8 mouse cellular contexts compared by ENCODE assay signal in genomic region chr9:57940349-57940794, GRCm38 (mm10). TPM values are rescaled to one million over a fixed set of nuclear protein-coding genes. Genes with fewer than 3 reads are reported as not detected.
A peak's percentile ranks its signal among the peaks of the same experiment; 100 is the strongest.
DNase-seq lines count a peak whose midpoint lies in the region; ATAC-seq and TF ChIP-seq lines count a peak whose summit lies in the region.

No protein-coding gene starts in this region.

- H3K4me1 ChIP-seq in testis, adult 2 months (ENCODE audit: control insufficient read depth, insufficient read depth, low read length): peaks cover 8% of the 10 kb centered on the region
- H3K4me1 ChIP-seq in forebrain, embryonic 16.5 days (replicated peaks; ENCODE audit: control insufficient read depth, insufficient read depth, low read length): peaks cover 54% of the 10 kb centered on the region
- H3K4me1 ChIP-seq in midbrain, postnatal 0 days (ENCODE audit: insufficient read depth, low read length): peaks cover 4% of the 10 kb centered on the region

- H3K9me3 ChIP-seq in forebrain, embryonic 16.5 days (ENCODE audit: control insufficient read depth, low read length): no peaks in the 10 kb centered on the region
- no peaks in the 10 kb centered on the region for H3K9me3 ChIP-seq in midbrain, postnatal 0 days (ENCODE audit: low read length)

- peak overlapping the region; percentile 92 for H3K9ac ChIP-seq in forebrain, embryonic 16.5 days (replicated peaks; ENCODE audit: low read depth, low read length)
- peak overlapping the region; percentile 84 for H3K9ac ChIP-seq in midbrain, postnatal 0 days (replicated peaks; ENCODE audit: low read length, poor library complexity, severe bottlenecking)

- no peak for TF ChIP-seq CTCF in gastrocnemius, adult 2 months (IDR thresholded peaks at IDR 0.05)
- TF ChIP-seq CTCF in testis, adult 2 months (IDR thresholded peaks at IDR 0.05; ENCODE audit: control insufficient read depth, insufficient read depth, insufficient replicate concordance, low read depth, low read length): no peak
- no peak for TF ChIP-seq CTCF in midbrain, postnatal 0 days (IDR thresholded peaks at IDR 0.05)

- intact Hi-C loops in gastrocnemius, adult 2 months (cut with DNase I): loop anchor here (2.0 kb wide), 1 partner anchor 24 kb away; no protein-coding TSS in a partner anchor
- intact Hi-C loops in gastrocnemius, postnatal 14 days (cut with DNase I; ENCODE audit: low total_unique reads): no loop called here

- H3K4me3 ChIP-seq in gastrocnemius, adult 2 months: peak overlapping the region; percentile 97
- peak overlapping the region; percentile 83 for H3K4me3 ChIP-seq in testis, adult 2 months (ENCODE audit: control insufficient read depth, low read depth, low read length)
- peak overlapping the region; percentile 85 for H3K4me3 ChIP-seq in forebrain, embryonic 16.5 days (replicated peaks; ENCODE audit: low read length)
- H3K4me3 ChIP-seq in midbrain, postnatal 0 days (ENCODE audit: low read depth, low read length): peak overlapping the region; percentile 84

- peak; percentile 58 for DNase-seq in gastrocnemius, adult 2 months
- no peak for DNase-seq in gastrocnemius, postnatal 14 days
- no peak for DNase-seq in testis, postnatal 14 days (ENCODE audit: low spot score)
- DNase-seq in layer of hippocampus, postnatal 14 days (ENCODE audit: low spot score in 2 of 2): peak; percentile 51 to 55
- DNase-seq in midbrain, postnatal 0 days (ENCODE audit: low spot score): peak; percentile 63
- no peak for DNase-seq in frontal cortex, postnatal 25 days (ENCODE audit: low spot score in 2 of 2)

- WGBS in forebrain, embryonic 16.5 days: 0% methylated on average over 39 of the region's 44 CpGs
- WGBS in midbrain, postnatal 0 days: 0% methylated on average over 37 of the region's 44 CpGs

- H3K27ac ChIP-seq in gastrocnemius, adult 2 months: peak overlapping the region; percentile 90
- peak overlapping the region; percentile 25; the same call in 1 of the 2 replicates for H3K27ac ChIP-seq in testis, adult 2 months (ENCODE audit: control insufficient read depth, insufficient read depth, low read depth, low read length)
- peak overlapping the region; percentile 90 for H3K27ac ChIP-seq in forebrain, embryonic 16.5 days (ENCODE audit: low read length)
- H3K27ac ChIP-seq in midbrain, postnatal 0 days (ENCODE audit: low read depth, low read length): peak overlapping the region; percentile 90

- no peaks in the 10 kb centered on the region for H3K36me3 ChIP-seq in testis, adult 2 months (ENCODE audit: control insufficient read depth, insufficient read depth, low read length)
- H3K36me3 ChIP-seq in forebrain, embryonic 16.5 days (ENCODE audit: control insufficient read depth, insufficient read depth): no peaks in the 10 kb centered on the region
- no peaks in the 10 kb centered on the region for H3K36me3 ChIP-seq in midbrain, postnatal 0 days (ENCODE audit: insufficient read depth, low read length)

- ATAC-seq in forebrain, embryonic 16.5 days: peak; percentile 69
- peak; percentile 73 for ATAC-seq in midbrain, postnatal 0 days (ENCODE audit: low FRiP score)

- no peaks in the 10 kb centered on the region for H3K27me3 ChIP-seq in testis, adult 2 months (ENCODE audit: control insufficient read depth, insufficient read depth, low read length)
- no peaks in the 10 kb centered on the region for H3K27me3 ChIP-seq in forebrain, embryonic 16.5 days (replicated peaks; ENCODE audit: control insufficient read depth, insufficient read depth, low read length)
- H3K27me3 ChIP-seq in midbrain, postnatal 0 days (ENCODE audit: insufficient read depth, low read length): no peaks in the 10 kb centered on the region

- peak overlapping the region; percentile 72 for H3K4me2 ChIP-seq in forebrain, embryonic 16.5 days (ENCODE audit: low read length)
- H3K4me2 ChIP-seq in midbrain, postnatal 0 days (ENCODE audit: low read depth, low read length, poor library complexity, severe bottlenecking): peak overlapping the region; percentile 80

- no peak; the same call in 1 of the 2 replicates for TF ChIP-seq POLR2A in testis, adult 2 months (IDR thresholded peaks at IDR 0.05; ENCODE audit: control insufficient read depth, low read depth, low read length)

RNA-seq across cellular contexts. Expression of gene Sema7a, which starts 0.5 kb away (rescaled TPM):
- 10 to 100 TPM in 1 of 2 experiments, 1 to 10 TPM in 1; 9.0 to 14.4 TPM for total RNA-seq in gastrocnemius, adult 2 months (2021)
- 10 to 100 TPM; 16.8 to 21.0 TPM for total RNA-seq in gastrocnemius, postnatal 14 days (2021)
- 23.7 and 27.9 TPM in 2 replicates for polyA plus RNA-seq in testis, adult 2 months (2012; rRNA removed)
- polyA plus RNA-seq in forebrain, embryonic 16.5 days (2015; fragmentation: Nextera tagmentation; extraction: Ambion mirVana): 2.5 and 2.6 TPM in 2 replicates
- total RNA-seq in layer of hippocampus, postnatal 14 days (2021): 100 to 1,000 TPM in 1 of 2 experiments, 10 to 100 TPM in 1; 95.4 to 102 TPM
- total RNA-seq in midbrain, postnatal 0 days (2014; rRNA removed): 42.3 and 49.5 TPM in 2 replicates
- 3.2 and 3.6 TPM in 2 replicates for polyA plus RNA-seq in midbrain, postnatal 0 days (2015; fragmentation: Nextera tagmentation; extraction: Ambion mirVana)

RNA-seq across cellular contexts. Expression of gene Ubl7, which starts 29.6 kb away (rescaled TPM):
- total RNA-seq in gastrocnemius, adult 2 months (2021): 10 to 100 TPM; 81.3 to 82.1 TPM
- 10 to 100 TPM; 52.3 to 55.3 TPM for total RNA-seq in gastrocnemius, postnatal 14 days (2021)
- 714 and 753 TPM in 2 replicates for polyA plus RNA-seq in testis, adult 2 months (2012; rRNA removed)
- 174 and 175 TPM in 2 replicates for polyA plus RNA-seq in forebrain, embryonic 16.5 days (2015; fragmentation: Nextera tagmentation; extraction: Ambion mirVana)
- total RNA-seq in layer of hippocampus, postnatal 14 days (2021): 10 to 100 TPM; 97.5 to 98.6 TPM
- 103 and 132 TPM in 2 replicates for total RNA-seq in midbrain, postnatal 0 days (2014; rRNA removed)
- polyA plus RNA-seq in midbrain, postnatal 0 days (2015; fragmentation: Nextera tagmentation; extraction: Ambion mirVana): 161 and 169 TPM in 2 replicates

Comparison
In these comparisons a context has a peak if more than half of its experiments do, and no peak if none do; other contexts are left out.
1. DNase-seq: peak in gastrocnemius, adult 2 months (single experiment), layer of hippocampus, postnatal 14 days (2 of 2) and midbrain, postnatal 0 days (single experiment); none in gastrocnemius, postnatal 14 days (single experiment), testis, postnatal 14 days (single experiment) and frontal cortex, postnatal 25 days (0 of 2).
2. H3K27ac ChIP-seq: peak in every context shown above with its lines; median percentile 90 in gastrocnemius, adult 2 months; 90 in forebrain, embryonic 16.5 days; 90 in midbrain, postnatal 0 days; 25 in testis, adult 2 months.
3. Peak in every context shown above with its lines, with median percentiles within 50 percentile points of each other: H3K4me3 ChIP-seq.